Mouse (Mus musculus) left cerebral cortex, adult 2 months (tissue): ENCODE measurements around the gene Smim10l2a. TPM values are rescaled to one million over a fixed set of nuclear protein-coding genes. Genes with fewer than 3 reads are reported as not detected.

Source experiments
- DNase-seq, 2 experiments: peaks; one replicate each; pipeline ENCODE4 v3.0.0; 2021 to 2022; ENCODE audit warnings: low spot score in 2 of 2, mixed read lengths in 1 of 2; ENCODE audit errors: extremely low spot score in 1 of 2
- H3K27ac ChIP-seq: fragments of 200-600 bp; 2 replicates; pipeline ENCODE4 v1.8.1; 2022
- H3K4me3 ChIP-seq: fragments of 200-600 bp; 2 replicates; pipeline ENCODE4 v1.8.1; 2022
- CTCF ChIP-seq: fragments of 200-600 bp; IDR thresholded peaks from 2 replicates; pipeline ENCODE4 v1.8.1; 2022; ENCODE audit warnings: antibody characterized with exemption, mild to moderate bottlenecking, moderate library complexity
- intact Hi-C: fragments of 180-260 bp; cut with DNase I; formaldehyde crosslinking; loops from one replicate; pipeline ENCODE4 v1.15.1; 2025
- total RNA-seq, 2 experiments: library from RNA; stranded (reverse); gene quantifications; 2 replicates each; pipeline ENCODE4 v1.2.3; 2021

Smim10l2a gene
- total RNA-seq, 2 experiments from 2014 or later = 15.6 to 23.0 TPM

- DNase-seq = no peak
- TF ChIP-seq CTCF = peak; percentile 4; the same call in 1 of the 2 replicates
- intact Hi-C loops = no loop called here
- no peak overlapping the region for H3K4me3 ChIP-seq
- H3K27ac ChIP-seq = no peak overlapping the region
These were observed 43.2 kb downstream of the Smim10l2a start for GRCm38 (mm10) chrX:56417541-56417940.

Other genes with a start within 250 kb of the Smim10l2a start
- gene 3830403N18Rik, start 238.0 kb upstream of the Smim10l2a start, total RNA-seq = not detected
- not detected for gene Gm773, start 161.7 kb upstream of the Smim10l2a start, total RNA-seq
- 1 to 10 TPM; 3.9 to 4.0 TPM for gene Zfp449, start 28.2 kb upstream of the Smim10l2a start, total RNA-seq
- gene Gm2174, start 73.4 kb downstream of the Smim10l2a start, total RNA-seq = not detected
- gene Ints6l, start 80.3 kb downstream of the Smim10l2a start, total RNA-seq = 10 to 100 TPM; 35.1 to 40.5 TPM
- gene Gm10477, start 150.2 kb downstream of the Smim10l2a start, total RNA-seq = not detected
- gene Gm648, start 175.0 kb downstream of the Smim10l2a start, total RNA-seq = not detected
- 10 to 100 TPM; 25.7 TPM for gene Mmgt1, start 223.5 kb downstream of the Smim10l2a start, total RNA-seq
- 100 to 1,000 TPM; 103 to 117 TPM for gene Slc9a6, start 235.2 kb downstream of the Smim10l2a start, total RNA-seq